Mouse (Mus musculus) midbrain, embryonic 11.5 days (tissue): ENCODE results near the gene Ccdc162. TPM values are rescaled to one million over a fixed set of nuclear protein-coding genes. Genes with fewer than 3 reads are reported as not detected.

Experiments used
- ATAC-seq: fragments of 200-750 bp; cut with Nextera tagmentation; 2 replicates; pipeline ENCODE4 v1.8.0; 2017; ENCODE audit warnings: moderate TSS enrichment, moderate library complexity; ENCODE audit not compliant: low FRiP score
- DNase-seq: peaks from one replicate; pipeline ENCODE4 v3.0.0; 2015; ENCODE audit warnings: low spot score; ENCODE audit errors: missing footprints
- H3K27ac ChIP-seq: fragments of 300-500 bp; sonication (generic); 2 replicates; pipeline ENCODE4 v1.5.1; 2014; ENCODE audit warnings: low read depth, low read length
- H3K27me3 ChIP-seq: fragments of 300-500 bp; sonication (generic); 2 replicates; pipeline ENCODE4 v1.6.1; 2014; ENCODE audit warnings: mild to moderate bottlenecking, low read length, moderate library complexity, mixed read lengths; ENCODE audit not compliant: control insufficient read depth, insufficient read depth
- H3K36me3 ChIP-seq: fragments of 300-500 bp; sonication (generic); 2 replicates; pipeline ENCODE4 v1.6.1; 2014; ENCODE audit warnings: mild to moderate bottlenecking, low read length, moderate library complexity, mixed read lengths; ENCODE audit not compliant: control insufficient read depth, insufficient read depth
- H3K4me1 ChIP-seq: fragments of 300-500 bp; sonication (generic); 2 replicates; pipeline ENCODE4 v1.6.1; 2014; ENCODE audit warnings: low read length; ENCODE audit not compliant: control insufficient read depth, insufficient read depth
- H3K4me2 ChIP-seq: fragments of 300-500 bp; sonication (generic); 2 replicates; pipeline ENCODE4 v1.6.1; 2014; ENCODE audit warnings: mild to moderate bottlenecking, moderate library complexity
- H3K4me3 ChIP-seq: fragments of 300-500 bp; sonication (generic); 2 replicates; pipeline ENCODE4 v1.5.1; 2014; ENCODE audit warnings: low read depth, low read length
- H3K9ac ChIP-seq: fragments of 300-500 bp; sonication (generic); 2 replicates; pipeline ENCODE4 v1.6.1; 2014; ENCODE audit warnings: low read length
- H3K9me3 ChIP-seq: fragments of 300-500 bp; sonication (generic); 2 replicates; pipeline ENCODE4 v1.6.1; 2016; ENCODE audit warnings: low read length; ENCODE audit not compliant: control insufficient read depth
- WGBS: fragments of 180-500 bp; shearing (Covaris S2); extraction: QIAGEN DNeasy Blood & Tissue Kit; methylation state at CpG from one replicate; pipeline ENCODE4 v1.1.7; 2014; 5-methylcytosine and 5-hydroxymethylcytosine counted together
- polyA plus RNA-seq: library from polyadenylated mRNA; unstranded; fragments of >200 nt; fragmentation: Nextera tagmentation; extraction: Ambion mirVana; gene quantifications from 2 replicates; pipeline ENCODE4 v1.2.1, GENCODE M21; 2014

Ccdc162 gene
- polyA plus RNA-seq, 1 experiment from 2014 or later = 0.33 TPM

GRCm38 (mm10) chr10:41744006-41744405 lies 27.6 kb upstream of the Ccdc162 start:
- no peak overlapping the region for H3K27ac ChIP-seq
- no peak overlapping the region for H3K9ac ChIP-seq
- no peak for DNase-seq
- ATAC-seq = no peak
- 83% methylated on average over 4 of the region's 4 CpGs for WGBS
- H3K27me3 ChIP-seq = no peaks in the 10 kb centered on the region
- H3K4me2 ChIP-seq = no peak overlapping the region
- no peaks in the 10 kb centered on the region for H3K4me1 ChIP-seq
- H3K4me3 ChIP-seq = no peak overlapping the region
- H3K36me3 ChIP-seq = no peaks in the 10 kb centered on the region
- no peaks in the 10 kb centered on the region for H3K9me3 ChIP-seq

GRCm38 (mm10) chr10:41740221-41740620 lies 23.8 kb upstream of the Ccdc162 start:
- 84% methylated on average over 2 of the region's 2 CpGs for WGBS
- no peaks in the 10 kb centered on the region for H3K36me3 ChIP-seq
- H3K27me3 ChIP-seq = no peaks in the 10 kb centered on the region

GRCm38 (mm10) chr10:41737245-41737644 lies 20.8 kb upstream of the Ccdc162 start:
- ATAC-seq (no peak), DNase-seq (no peak)
- no peak overlapping the region for H3K4me3 ChIP-seq
- H3K27ac ChIP-seq = no peak overlapping the region
- WGBS = 95% methylated on average over 16 of the region's 16 CpGs
- no peaks in the 10 kb centered on the region for H3K36me3 ChIP-seq
- H3K9ac ChIP-seq = no peak overlapping the region
- no peaks in the 10 kb centered on the region for H3K27me3 ChIP-seq
- no peak overlapping the region for H3K4me2 ChIP-seq
- no peaks in the 10 kb centered on the region for H3K4me1 ChIP-seq
- no peaks in the 10 kb centered on the region for H3K9me3 ChIP-seq

More at GRCm38 (mm10) chr10:41740221-41740620, 23.8 kb upstream of the Ccdc162 start:
- no peaks in the 10 kb centered on the region for H3K9me3 ChIP-seq
- H3K4me2 ChIP-seq = no peak overlapping the region
- no peak overlapping the region for H3K27ac ChIP-seq
- no peaks in the 10 kb centered on the region for H3K4me1 ChIP-seq
- H3K9ac ChIP-seq = no peak overlapping the region
- no peak overlapping the region for H3K4me3 ChIP-seq
- no peak for DNase-seq
- ATAC-seq = no peak

GRCm38 (mm10) chr10:41735398-41735797 lies 19.0 kb upstream of the Ccdc162 start:
- no peak overlapping the region for H3K4me3 ChIP-seq
- ATAC-seq (no peak; the same call in 1 of the 2 replicates), DNase-seq (no peak)
- no peaks in the 10 kb centered on the region for H3K27me3 ChIP-seq
- WGBS = 78% methylated on average over 6 of the region's 6 CpGs
- no peaks in the 10 kb centered on the region for H3K9me3 ChIP-seq
- no peak overlapping the region for H3K4me2 ChIP-seq
- no peak overlapping the region for H3K9ac ChIP-seq
- H3K27ac ChIP-seq = no peak overlapping the region
- no peaks in the 10 kb centered on the region for H3K36me3 ChIP-seq
- H3K4me1 ChIP-seq = no peaks in the 10 kb centered on the region

GRCm38 (mm10) chr10:41733214-41733613 lies 16.8 kb upstream of the Ccdc162 start:
- Histone ChIP-seq H3K9me3 (no peaks in the 10 kb centered on the region), H3K27ac (no peak overlapping the region), H3K4me3 (no peak overlapping the region), H3K27me3 (no peaks in the 10 kb centered on the region), H3K36me3 (no peaks in the 10 kb centered on the region; the same call in 1 of the 2 replicates), H3K9ac (no peak overlapping the region), H3K4me1 (no peaks in the 10 kb centered on the region), H3K4me2 (no peak overlapping the region)
- 94% methylated on average over 3 of the region's 3 CpGs for WGBS
- ATAC-seq (no peak), DNase-seq (no peak)

GRCm38 (mm10) chr10:41731932-41732331 lies 15.5 kb upstream of the Ccdc162 start:
- WGBS = 93% methylated on average over 4 of the region's 4 CpGs
- DNase-seq (no peak), ATAC-seq (no peak)
- peaks cover 4% of the 10 kb centered on the region for H3K36me3 ChIP-seq
- no peaks in the 10 kb centered on the region for H3K27me3 ChIP-seq
- no peak overlapping the region for H3K4me3 ChIP-seq
- H3K9me3 ChIP-seq = no peaks in the 10 kb centered on the region
- no peaks in the 10 kb centered on the region for H3K4me1 ChIP-seq
- H3K4me2 ChIP-seq = no peak overlapping the region
- no peak overlapping the region for H3K9ac ChIP-seq
- no peak overlapping the region for H3K27ac ChIP-seq

- Histone ChIP-seq H3K9ac (no peak overlapping the region), H3K4me3 (no peak overlapping the region), H3K4me1 (no peaks in the 10 kb centered on the region), H3K9me3 (no peaks in the 10 kb centered on the region), H3K4me2 (no peak overlapping the region), H3K36me3 (peaks cover 4% of the 10 kb centered on the region), H3K27me3 (no peaks in the 10 kb centered on the region), H3K27ac (no peak overlapping the region)
- ATAC-seq (no peak), DNase-seq (no peak)
- 90% methylated on average over 10 of the region's 10 CpGs for WGBS
Observed at GRCm38 (mm10) chr10:41730746-41731145, 14.3 kb upstream of the Ccdc162 start.

- Histone ChIP-seq H3K27me3 (no peaks in the 10 kb centered on the region), H3K27ac (no peak overlapping the region), H3K4me3 (no peak overlapping the region), H3K36me3 (peaks cover 4% of the 10 kb centered on the region), H3K9ac (no peak overlapping the region), H3K9me3 (no peaks in the 10 kb centered on the region), H3K4me1 (no peaks in the 10 kb centered on the region), H3K4me2 (no peak overlapping the region)
- ATAC-seq (no peak), DNase-seq (no peak)
- WGBS = 87% methylated on average over 9 of the region's 9 CpGs
Observed at GRCm38 (mm10) chr10:41726215-41726614, 9.8 kb upstream of the Ccdc162 start.

GRCm38 (mm10) chr10:41719587-41719986 lies 3.2 kb upstream of the Ccdc162 start:
- no peak overlapping the region for H3K27ac ChIP-seq
- ATAC-seq = no peak
- DNase-seq = no peak
- H3K4me2 ChIP-seq = no peak overlapping the region
- no peak overlapping the region for H3K4me3 ChIP-seq
- H3K36me3 ChIP-seq = no peaks in the 10 kb centered on the region
- peaks cover 3% of the 10 kb centered on the region; the same call in 1 of the 2 replicates for H3K4me1 ChIP-seq
- no peak overlapping the region for H3K9ac ChIP-seq
- H3K27me3 ChIP-seq = no peaks in the 10 kb centered on the region
- no peaks in the 10 kb centered on the region for H3K9me3 ChIP-seq
- 75% methylated on average over 9 of the region's 9 CpGs for WGBS

- Histone ChIP-seq H3K4me2 (no peak overlapping the region), H3K9me3 (no peaks in the 10 kb centered on the region), H3K36me3 (no peaks in the 10 kb centered on the region), H3K4me1 (peaks cover 8% of the 10 kb centered on the region), H3K4me3 (no peak overlapping the region), H3K9ac (no peak overlapping the region), H3K27ac (no peak overlapping the region), H3K27me3 (no peaks in the 10 kb centered on the region)
- ATAC-seq = no peak
- 86% methylated on average over 14 of the region's 14 CpGs for WGBS
- DNase-seq = no peak
Observed at GRCm38 (mm10) chr10:41715557-41715956, 877 bp downstream of the Ccdc162 start.
